Mouse (Mus musculus): ENCODE measurements at regions not wholly inside any gene's neighbourhood (a gene's known extent, or its start where the extent isn't known, plus 50 kb on each side); places are given as distances from the start of the nearest gene placed in this dataset.

GRCm38 (mm10) chr5:103374162-103374561 lies 50.8 kb upstream of the Ptpn13 start:
- TF ChIP-seq CTCF (IDR thresholded peaks at IDR 0.05; ENCODE audit: low read depth, low read length): no peak
- no peak for TF ChIP-seq GATA1 (IDR thresholded peaks at IDR 0.05; ENCODE audit: borderline replicate concordance, low read length)

All from G1E (cell line).